Mouse (Mus musculus): ENCODE results near the gene Krtap14. TPM values are rescaled to one million over a fixed set of nuclear protein-coding genes. Genes with fewer than 3 reads are reported as not detected.

Krtap14 gene
- not detected in 2 replicates for total RNA-seq (2014; rRNA removed)
- polyA plus RNA-seq (2015; fragmentation: Nextera tagmentation; extraction: Ambion mirVana) = not detected in 2 replicates

GRCm38 (mm10) chr16:88826095-88826652 lies at the start of gene Krtap14:
Gene Krtap14, minus strand, starts transcription at chr16:88826145.
- no peak within 1 kb of the TSS for H3K4me2 ChIP-seq (ENCODE audit: low read depth, low read length, poor library complexity, severe bottlenecking)
- no peak within 1 kb of the TSS for H3K9ac ChIP-seq (replicated peaks; ENCODE audit: low read length, poor library complexity, severe bottlenecking)
- no peak for TF ChIP-seq CTCF (IDR thresholded peaks at IDR 0.05)
- no peak within 1 kb of the TSS for H3K4me3 ChIP-seq (ENCODE audit: low read depth, low read length)
- ATAC-seq (ENCODE audit: low FRiP score) (no peak), DNase-seq (ENCODE audit: low spot score) (peak; percentile 31)
- H3K36me3 ChIP-seq (ENCODE audit: insufficient read depth, low read length) = no peaks in the 10 kb centered on the region
- H3K27me3 ChIP-seq (ENCODE audit: insufficient read depth, low read length) = no peaks in the 10 kb centered on the region
- H3K4me1 ChIP-seq (ENCODE audit: insufficient read depth, low read length) = no peaks in the 10 kb centered on the region
- no peak within 1 kb of the TSS for H3K27ac ChIP-seq (ENCODE audit: low read depth, low read length)
- WGBS = 88% methylated on average over 9 of the region's 9 CpGs
- H3K9me3 ChIP-seq (ENCODE audit: low read length) = no peaks in the 10 kb centered on the region

DNA sequence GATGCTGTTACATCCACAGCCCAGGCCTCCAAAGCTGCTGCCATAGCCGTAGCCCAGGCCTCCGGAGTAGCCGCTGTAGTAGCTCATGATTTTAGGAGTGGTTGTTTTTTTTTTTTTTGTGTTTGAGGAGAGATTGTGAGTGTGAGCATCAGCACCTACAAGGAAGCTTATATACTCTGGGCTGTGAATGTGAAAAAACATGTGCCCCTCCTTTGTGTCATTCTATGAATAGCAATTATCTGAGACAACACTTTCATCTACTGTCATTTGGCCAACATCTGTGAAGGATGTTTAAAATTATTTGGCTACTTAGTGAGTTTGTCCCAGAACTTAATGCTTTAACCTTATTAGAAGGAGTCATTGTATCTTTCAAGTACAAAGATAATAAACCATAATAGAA lies 48.2 kb upstream of the Krtap14 start, which contains the start of gene Krtap19-2:
Gene Krtap19-2 (minus strand): TSS at position 101 of the 400 bp plus-strand sequence.
- no peaks in the 10 kb centered on the region for H3K9me3 ChIP-seq (ENCODE audit: low read length)
- WGBS = 96% methylated on average over 3 of the region's 3 CpGs
- H3K27me3 ChIP-seq (ENCODE audit: insufficient read depth, low read length) = no peaks in the 10 kb centered on the region
- DNase-seq (ENCODE audit: low spot score) (no peak), ATAC-seq (ENCODE audit: low FRiP score) (no peak)
- H3K4me1 ChIP-seq (ENCODE audit: insufficient read depth, low read length) = no peaks in the 10 kb centered on the region
- no peak within 1 kb of the TSS for H3K4me2 ChIP-seq (ENCODE audit: low read depth, low read length, poor library complexity, severe bottlenecking)
- TF ChIP-seq CTCF (IDR thresholded peaks at IDR 0.05) = no peak
- H3K36me3 ChIP-seq (ENCODE audit: insufficient read depth, low read length) = no peaks in the 10 kb centered on the region
- no peak within 1 kb of the TSS for H3K4me3 ChIP-seq (ENCODE audit: low read depth, low read length)
- H3K27ac ChIP-seq (ENCODE audit: low read depth, low read length) = no peak within 1 kb of the TSS
- no peak within 1 kb of the TSS for H3K9ac ChIP-seq (replicated peaks; ENCODE audit: low read length, poor library complexity, severe bottlenecking)

- H3K9me3 ChIP-seq (ENCODE audit: low read length) = no peaks in the 10 kb centered on the region
- no peaks in the 10 kb centered on the region for H3K36me3 ChIP-seq (ENCODE audit: insufficient read depth, low read length)
- DNase-seq (ENCODE audit: low spot score) = no peak
- no peaks in the 10 kb centered on the region for H3K4me1 ChIP-seq (ENCODE audit: insufficient read depth, low read length)
- H3K4me2 ChIP-seq (ENCODE audit: low read depth, low read length, poor library complexity, severe bottlenecking) = no peak within 1 kb of the TSS
- H3K4me3 ChIP-seq (ENCODE audit: low read depth, low read length) = no peak within 1 kb of the TSS
- H3K27ac ChIP-seq (ENCODE audit: low read depth, low read length) = no peak within 1 kb of the TSS
- WGBS = 88% methylated on average over 6 of the region's 6 CpGs
- ATAC-seq (ENCODE audit: low FRiP score) = no peak
- TF ChIP-seq CTCF (IDR thresholded peaks at IDR 0.05) = no peak
- no peaks in the 10 kb centered on the region for H3K27me3 ChIP-seq (ENCODE audit: insufficient read depth, low read length)
- H3K9ac ChIP-seq (replicated peaks; ENCODE audit: low read length, poor library complexity, severe bottlenecking) = no peak within 1 kb of the TSS
Measured at GRCm38 (mm10) chr16:88869311-88869710, 43.4 kb upstream of the Krtap14 start, which contains the start of gene Krtap19-1. Gene Krtap19-1, minus strand, starts transcription at chr16:88869411.

DNA sequence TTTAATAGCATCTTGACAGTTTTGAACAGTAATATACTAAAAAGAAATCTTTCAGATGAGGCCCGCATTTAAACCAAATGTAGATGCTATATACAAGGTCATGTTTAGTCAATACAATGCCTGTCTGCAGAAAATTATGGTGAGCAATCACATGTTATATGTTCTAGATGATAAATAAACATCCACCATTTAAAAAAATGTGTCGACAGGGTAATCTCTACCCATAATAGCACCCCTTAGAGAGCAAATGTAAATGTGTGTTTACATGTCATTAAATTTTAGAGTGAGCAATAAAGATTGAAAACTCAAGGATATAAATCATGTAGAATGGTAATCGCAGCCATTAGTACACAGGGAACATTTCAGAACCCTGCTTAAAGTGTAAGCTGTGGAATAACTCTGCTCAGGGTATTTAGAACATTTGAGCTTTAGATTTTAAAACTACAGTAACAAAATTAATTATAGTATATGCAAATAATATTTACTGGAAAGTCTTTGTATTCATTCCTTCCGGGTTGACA lies 39.0 kb upstream of the Krtap14 start:
- Histone ChIP-seq H3K4me2 (ENCODE audit: low read depth, low read length, poor library complexity, severe bottlenecking) (no peak overlapping the region), H3K4me1 (ENCODE audit: insufficient read depth, low read length) (no peaks in the 10 kb centered on the region), H3K9me3 (ENCODE audit: low read length) (no peaks in the 10 kb centered on the region), H3K27ac (ENCODE audit: low read depth, low read length) (no peak overlapping the region), H3K27me3 (ENCODE audit: insufficient read depth, low read length) (no peaks in the 10 kb centered on the region), H3K9ac (replicated peaks; ENCODE audit: low read length, poor library complexity, severe bottlenecking) (no peak overlapping the region), H3K4me3 (ENCODE audit: low read depth, low read length) (no peak overlapping the region), H3K36me3 (ENCODE audit: insufficient read depth, low read length) (no peaks in the 10 kb centered on the region)
- no peak for TF ChIP-seq CTCF (IDR thresholded peaks at IDR 0.05)
- no peak for ATAC-seq (ENCODE audit: low FRiP score)
- no peak for DNase-seq (ENCODE audit: low spot score)
- WGBS = 92% methylated on average over 4 of the region's 4 CpGs

GRCm38 (mm10) chr16:88851450-88851849 lies 25.5 kb upstream of the Krtap14 start:
- Histone ChIP-seq H3K9me3 (ENCODE audit: low read length) (no peaks in the 10 kb centered on the region), H3K9ac (replicated peaks; ENCODE audit: low read length, poor library complexity, severe bottlenecking) (no peak overlapping the region), H3K27me3 (ENCODE audit: insufficient read depth, low read length) (no peaks in the 10 kb centered on the region), H3K36me3 (ENCODE audit: insufficient read depth, low read length) (no peaks in the 10 kb centered on the region), H3K4me3 (ENCODE audit: low read depth, low read length) (no peak overlapping the region), H3K4me1 (ENCODE audit: insufficient read depth, low read length) (no peaks in the 10 kb centered on the region), H3K4me2 (ENCODE audit: low read depth, low read length, poor library complexity, severe bottlenecking) (no peak overlapping the region), H3K27ac (ENCODE audit: low read depth, low read length) (no peak overlapping the region)
- ATAC-seq (ENCODE audit: low FRiP score) = no peak
- TF ChIP-seq CTCF (IDR thresholded peaks at IDR 0.05) = peak; percentile 68
- 14% methylated on average over 5 of the region's 5 CpGs for WGBS
- DNase-seq (ENCODE audit: low spot score) = peak; percentile 9

DNA sequence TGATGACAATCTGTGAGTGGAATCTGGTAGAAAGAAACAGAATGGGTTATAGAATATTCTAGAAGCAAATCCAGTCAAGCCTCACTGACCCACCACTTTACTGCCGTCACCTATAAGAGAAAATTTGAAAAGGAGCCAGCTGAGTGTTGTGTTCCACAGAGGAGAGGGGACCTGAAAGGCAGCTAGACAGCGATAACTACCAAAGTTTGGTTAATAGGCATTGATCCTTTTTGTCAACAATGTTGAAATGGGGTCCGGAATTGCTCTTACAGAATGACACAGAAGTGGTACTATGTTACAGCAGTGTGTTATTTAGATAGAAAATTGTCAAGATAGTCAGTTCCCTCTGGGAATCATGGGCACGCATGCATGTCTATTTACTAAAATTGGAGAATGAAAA lies 22.6 kb upstream of the Krtap14 start:
- Histone ChIP-seq H3K4me3 (ENCODE audit: low read depth, low read length) (no peak overlapping the region), H3K9me3 (ENCODE audit: low read length) (no peaks in the 10 kb centered on the region), H3K36me3 (ENCODE audit: insufficient read depth, low read length) (no peaks in the 10 kb centered on the region), H3K27me3 (ENCODE audit: insufficient read depth, low read length) (no peaks in the 10 kb centered on the region), H3K9ac (replicated peaks; ENCODE audit: low read length, poor library complexity, severe bottlenecking) (no peak overlapping the region), H3K4me1 (ENCODE audit: insufficient read depth, low read length) (no peaks in the 10 kb centered on the region), H3K27ac (ENCODE audit: low read depth, low read length) (no peak overlapping the region), H3K4me2 (ENCODE audit: low read depth, low read length, poor library complexity, severe bottlenecking) (no peak overlapping the region)
- 84% methylated on average over 4 of the region's 4 CpGs for WGBS
- no peak for TF ChIP-seq CTCF (IDR thresholded peaks at IDR 0.05)
- DNase-seq (ENCODE audit: low spot score) (no peak), ATAC-seq (ENCODE audit: low FRiP score) (no peak)

Measured in midbrain, postnatal 0 days (tissue).